Comparison of ENCODE assay signal across 8 mouse cellular contexts in the genomic region with DNA sequence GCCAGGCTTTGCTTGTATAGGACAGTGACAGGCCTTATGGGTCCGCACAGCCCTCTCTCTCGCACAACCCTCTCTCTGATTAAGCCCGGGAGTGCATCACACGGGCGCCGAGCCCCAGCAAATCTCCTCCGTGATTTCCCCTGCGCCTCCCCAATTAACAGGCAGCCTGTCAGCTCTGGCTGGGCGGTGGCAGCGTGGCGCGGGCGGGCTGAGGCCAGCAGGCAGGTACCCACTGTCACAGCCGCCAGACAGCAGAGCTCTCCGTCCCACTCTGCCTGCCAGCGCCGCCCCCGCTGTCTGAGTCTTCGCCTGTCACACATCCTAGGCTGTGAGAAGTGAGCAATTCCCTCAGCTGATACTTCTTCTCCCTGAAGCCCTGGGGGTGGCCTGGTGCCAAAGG.
DNase-seq lines count a peak whose midpoint lies in the region; ATAC-seq and TF ChIP-seq lines count a peak whose summit lies in the region.

No protein-coding gene starts in this region.

- no peaks in the 10 kb centered on the region for H3K9me3 ChIP-seq in kidney, postnatal 0 days (replicated peaks; ENCODE audit: low read length)
- no peaks in the 10 kb centered on the region for H3K9me3 ChIP-seq in hindbrain, embryonic 10.5 days
- no peaks in the 10 kb centered on the region for H3K9me3 ChIP-seq in limb, embryonic 13.5 days

- no peak for TF ChIP-seq POLR2A in kidney, adult 2 months (IDR thresholded peaks at IDR 0.05; ENCODE audit: low read depth, low read length)

- no peak for TF ChIP-seq CTCF in kidney, postnatal 0 days (IDR thresholded peaks at IDR 0.05; ENCODE audit: low read depth)
- TF ChIP-seq CTCF in kidney, adult 2 months (conservative IDR thresholded peaks at IDR 0.05; ENCODE audit: insufficient read depth, insufficient read length, low read depth, low read length), result no peak

- WGBS in kidney, postnatal 0 days, result 20% methylated on average over 19 of the region's 19 CpGs
- WGBS in kidney, adult 2 months, result 21% methylated on average over 19 of the region's 19 CpGs
- WGBS in hindbrain, embryonic 10.5 days, result 38% methylated on average over 19 of the region's 19 CpGs
- WGBS in limb, embryonic 13.5 days, result 19% methylated on average over 19 of the region's 19 CpGs

- no peak overlapping the region for H3K9ac ChIP-seq in kidney, postnatal 0 days (ENCODE audit: low read depth, low read length)
- H3K9ac ChIP-seq in limb, embryonic 13.5 days, result no peak overlapping the region

- H3K27me3 ChIP-seq in kidney, postnatal 0 days (ENCODE audit: insufficient read depth, low read length), result peaks cover 15% of the 10 kb centered on the region
- H3K27me3 ChIP-seq in kidney, adult 2 months (replicated peaks; ENCODE audit: control insufficient read depth, insufficient read depth, low read length), result no peaks in the 10 kb centered on the region
- H3K27me3 ChIP-seq in hindbrain, embryonic 10.5 days (ENCODE audit: insufficient read depth, poor library complexity, severe bottlenecking), result peaks cover 28% of the 10 kb centered on the region
- peaks cover 59% of the 10 kb centered on the region for H3K27me3 ChIP-seq in limb, embryonic 13.5 days

- peak overlapping the region; percentile 36 for H3K4me2 ChIP-seq in kidney, postnatal 0 days (ENCODE audit: low read length)
- peak overlapping the region; percentile 41 for H3K4me2 ChIP-seq in limb, embryonic 13.5 days (replicated peaks)

- no peak; the same call in 1 of the 2 replicates for ATAC-seq in kidney, postnatal 0 days (replicated peaks; ENCODE audit: low FRiP score, low read depth)
- no peak for ATAC-seq in limb, embryonic 13.5 days (ENCODE audit: low FRiP score, low read depth)

- DNase-seq in kidney, postnatal 0 days (ENCODE audit: low spot score), result peak; percentile 29
- no peak for DNase-seq in kidney, adult 2 months
- peak; percentile 63 to 71 for DNase-seq in cerebellum, postnatal 25 days
- peak; percentile 9 for DNase-seq in hindbrain, embryonic 10.5 days (ENCODE audit: low spot score)
- DNase-seq in embryo, embryonic 11 days, result no peak
- no peak for DNase-seq in spleen, postnatal 36 days (ENCODE audit: low spot score in 2 of 2)
- no peak for DNase-seq in embryo, embryonic 10 days (ENCODE audit: low spot score)

- no peaks in the 10 kb centered on the region for H3K36me3 ChIP-seq in kidney, postnatal 0 days (ENCODE audit: insufficient read depth, low read length)
- H3K36me3 ChIP-seq in kidney, adult 2 months (ENCODE audit: control insufficient read depth, insufficient read depth, low read length), result no peaks in the 10 kb centered on the region
- H3K36me3 ChIP-seq in hindbrain, embryonic 10.5 days, result no peaks in the 10 kb centered on the region
- H3K36me3 ChIP-seq in limb, embryonic 13.5 days, result no peaks in the 10 kb centered on the region

- H3K4me3 ChIP-seq in kidney, postnatal 0 days (replicated peaks; ENCODE audit: low read depth, low read length), result no peak overlapping the region
- H3K4me3 ChIP-seq in kidney, adult 2 months (ENCODE audit: insufficient read depth, low read depth, low read length), result no peak overlapping the region
- peak overlapping the region; percentile 30; the same call in 1 of the 2 replicates for H3K4me3 ChIP-seq in hindbrain, embryonic 10.5 days
- H3K4me3 ChIP-seq in limb, embryonic 13.5 days, result 0 out of 2 replicates have a peak overlapping the region, but pooled peaks have one; percentile 0

- H3K27ac ChIP-seq in kidney, postnatal 0 days, result no peak overlapping the region
- H3K27ac ChIP-seq in kidney, adult 2 months (ENCODE audit: insufficient read depth, low read depth, low read length), result no peak overlapping the region
- H3K27ac ChIP-seq in hindbrain, embryonic 10.5 days, result 0 out of 2 replicates have a peak overlapping the region, but pooled peaks have one; percentile 4
- no peak overlapping the region for H3K27ac ChIP-seq in limb, embryonic 13.5 days

- H3K4me1 ChIP-seq in kidney, postnatal 0 days (replicated peaks; ENCODE audit: insufficient read depth, low read length), result 0 out of 2 replicates have a peak, but pooled peaks cover 3% of the 10 kb centered on the region
- no peaks in the 10 kb centered on the region for H3K4me1 ChIP-seq in kidney, adult 2 months (ENCODE audit: control insufficient read depth, insufficient read depth, low read length)
- peaks cover 9% of the 10 kb centered on the region for H3K4me1 ChIP-seq in hindbrain, embryonic 10.5 days (replicated peaks)
- peaks cover 29% of the 10 kb centered on the region for H3K4me1 ChIP-seq in limb, embryonic 13.5 days

Comparison
In these comparisons a context has a peak if more than half of its experiments do, and no peak if none do; other contexts are left out.
1. DNase-seq: peak in kidney, postnatal 0 days (single experiment), cerebellum, postnatal 25 days (2 of 2) and hindbrain, embryonic 10.5 days (single experiment); none in kidney, adult 2 months (single experiment), embryo, embryonic 11 days (single experiment), spleen, postnatal 36 days (0 of 2) and embryo, embryonic 10 days (single experiment).
2. H3K4me3 ChIP-seq: peak in hindbrain, embryonic 10.5 days (single experiment) and limb, embryonic 13.5 days (single experiment); none in kidney, postnatal 0 days (single experiment) and kidney, adult 2 months (single experiment).